Mouse (Mus musculus) heart, embryonic 10.5 days (tissue): ENCODE measurements around the gene Lbp. TPM values are rescaled to one million over a fixed set of nuclear protein-coding genes. Genes with fewer than 3 reads are reported as not detected.

Experiments used
- DNase-seq: peaks from one replicate; pipeline ENCODE4 v3.0.0-alpha.2; 2017; ENCODE audit warnings: low spot score
- H3K27ac ChIP-seq: fragments of 300-500 bp; sonication (generic); 2 replicates; pipeline ENCODE4 v1.5.1; 2016; ENCODE audit warnings: mild to moderate bottlenecking
- H3K27me3 ChIP-seq: fragments of 300-500 bp; sonication (generic); 2 replicates; pipeline ENCODE4 v1.6.1; 2016; ENCODE audit warnings: mild to moderate bottlenecking; ENCODE audit not compliant: poor library complexity, insufficient read depth, severe bottlenecking
- H3K36me3 ChIP-seq: fragments of 300-500 bp; sonication (generic); 2 replicates; pipeline ENCODE4 v1.6.1; 2016; ENCODE audit warnings: mild to moderate bottlenecking, moderate library complexity
- H3K4me1 ChIP-seq: fragments of 300-500 bp; sonication (generic); 2 replicates; pipeline ENCODE4 v1.6.1; 2016; ENCODE audit warnings: mild to moderate bottlenecking
- H3K4me3 ChIP-seq: fragments of 300-500 bp; sonication (generic); 2 replicates; pipeline ENCODE4 v1.5.1; 2016; ENCODE audit warnings: mild to moderate bottlenecking, moderate library complexity
- H3K9me3 ChIP-seq: fragments of 300-500 bp; sonication (generic); 2 replicates; pipeline ENCODE4 v1.6.1; 2016; ENCODE audit warnings: mild to moderate bottlenecking, moderate library complexity
- WGBS: fragments of 180-500 bp; shearing (Covaris S2); methylation state at CpG from one replicate; pipeline ENCODE4 v1.1.7; 2016; 5-methylcytosine and 5-hydroxymethylcytosine counted together
- polyA plus RNA-seq: library from polyadenylated mRNA; unstranded; fragments of >200 nt; fragmentation: Nextera tagmentation; extraction: Ambion mirVana; gene quantifications from 2 replicates; pipeline ENCODE4 v1.2.1, GENCODE M21; 2016

Lbp gene
- polyA plus RNA-seq, 1 experiment from 2014 or later, result 5.4 TPM

DNA sequence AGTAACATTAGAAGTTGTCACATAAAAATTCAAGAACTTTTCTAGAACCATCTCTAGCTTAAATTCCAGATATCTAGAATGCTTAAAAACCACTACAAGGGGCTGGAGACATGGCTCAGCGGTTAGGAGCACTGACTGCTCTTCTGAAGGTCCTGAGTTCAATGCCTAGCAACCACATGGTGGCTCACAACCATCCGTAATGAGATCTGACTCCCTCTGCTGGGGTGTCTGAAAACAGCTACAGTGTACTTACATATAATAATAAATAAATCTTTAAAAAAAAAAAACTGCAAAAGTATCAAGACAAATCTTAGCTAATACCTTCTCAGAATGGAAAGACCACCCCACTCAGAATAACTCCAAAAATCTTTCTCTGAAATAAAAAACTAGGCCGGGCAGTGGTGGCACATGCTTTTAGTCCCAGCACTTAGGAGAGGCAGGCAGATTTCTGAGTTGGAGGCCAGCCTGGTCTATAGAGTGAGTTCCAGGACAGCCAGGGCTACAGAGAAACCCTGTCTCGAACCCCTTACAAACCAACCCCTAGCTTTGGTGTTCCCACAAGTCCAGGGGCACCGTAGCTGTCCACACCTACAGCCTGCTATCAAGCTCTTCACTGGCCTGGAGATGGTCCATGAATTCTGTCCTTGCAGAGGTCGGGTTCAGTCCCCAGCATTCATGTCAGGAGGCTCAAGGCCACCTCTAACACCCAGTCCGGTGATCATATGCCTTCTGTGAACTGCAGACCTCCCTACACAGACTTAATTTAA is 48.2 kb downstream of the Lbp start:
- 80% methylated on average over 7 of the region's 7 CpGs for WGBS

GRCm38 (mm10) chr2:158355238-158355637 is 48.9 kb downstream of the Lbp start:
- Histone ChIP-seq H3K4me3 (no peak overlapping the region), H3K27me3 (no peaks in the 10 kb centered on the region), H3K27ac (no peak overlapping the region), H3K36me3 (peaks cover 82% of the 10 kb centered on the region), H3K9me3 (no peaks in the 10 kb centered on the region), H3K4me1 (peaks cover 21% of the 10 kb centered on the region)
- DNase-seq, result no peak
- 89% methylated on average over 2 of the region's 2 CpGs for WGBS

More for the DNA sequence above, 48.2 kb downstream of the Lbp start:
- H3K27me3 ChIP-seq, result no peaks in the 10 kb centered on the region
- DNase-seq, result no peak
- no peaks in the 10 kb centered on the region for H3K9me3 ChIP-seq
- peaks cover 75% of the 10 kb centered on the region for H3K36me3 ChIP-seq
- H3K4me3 ChIP-seq, result no peak overlapping the region
- no peak overlapping the region for H3K27ac ChIP-seq
- H3K4me1 ChIP-seq, result peaks cover 14% of the 10 kb centered on the region

- no peak for DNase-seq
- H3K4me1 ChIP-seq, result peaks cover 24% of the 10 kb centered on the region
- 90% methylated on average over 5 of the region's 5 CpGs for WGBS
- no peaks in the 10 kb centered on the region for H3K9me3 ChIP-seq
- H3K36me3 ChIP-seq, result peaks cover 84% of the 10 kb centered on the region
- H3K4me3 ChIP-seq, result no peak overlapping the region
- H3K27ac ChIP-seq, result no peak overlapping the region
- H3K27me3 ChIP-seq, result no peaks in the 10 kb centered on the region
Observed at GRCm38 (mm10) chr2:158356121-158356520, 49.8 kb downstream of the Lbp start.

- H3K27ac ChIP-seq, result peak overlapping the region; percentile 97
- DNase-seq, result no peak
- no peaks in the 10 kb centered on the region for H3K9me3 ChIP-seq
- peak overlapping the region; percentile 93 for H3K4me3 ChIP-seq
- WGBS, result 71% methylated on average over 12 of the region's 12 CpGs
- peaks cover 24% of the 10 kb centered on the region for H3K4me1 ChIP-seq
- H3K36me3 ChIP-seq, result peaks cover 54% of the 10 kb centered on the region
- no peaks in the 10 kb centered on the region for H3K27me3 ChIP-seq
Observed at GRCm38 (mm10) chr2:158359757-158360620, 53.7 kb downstream of the Lbp start.

DNA sequence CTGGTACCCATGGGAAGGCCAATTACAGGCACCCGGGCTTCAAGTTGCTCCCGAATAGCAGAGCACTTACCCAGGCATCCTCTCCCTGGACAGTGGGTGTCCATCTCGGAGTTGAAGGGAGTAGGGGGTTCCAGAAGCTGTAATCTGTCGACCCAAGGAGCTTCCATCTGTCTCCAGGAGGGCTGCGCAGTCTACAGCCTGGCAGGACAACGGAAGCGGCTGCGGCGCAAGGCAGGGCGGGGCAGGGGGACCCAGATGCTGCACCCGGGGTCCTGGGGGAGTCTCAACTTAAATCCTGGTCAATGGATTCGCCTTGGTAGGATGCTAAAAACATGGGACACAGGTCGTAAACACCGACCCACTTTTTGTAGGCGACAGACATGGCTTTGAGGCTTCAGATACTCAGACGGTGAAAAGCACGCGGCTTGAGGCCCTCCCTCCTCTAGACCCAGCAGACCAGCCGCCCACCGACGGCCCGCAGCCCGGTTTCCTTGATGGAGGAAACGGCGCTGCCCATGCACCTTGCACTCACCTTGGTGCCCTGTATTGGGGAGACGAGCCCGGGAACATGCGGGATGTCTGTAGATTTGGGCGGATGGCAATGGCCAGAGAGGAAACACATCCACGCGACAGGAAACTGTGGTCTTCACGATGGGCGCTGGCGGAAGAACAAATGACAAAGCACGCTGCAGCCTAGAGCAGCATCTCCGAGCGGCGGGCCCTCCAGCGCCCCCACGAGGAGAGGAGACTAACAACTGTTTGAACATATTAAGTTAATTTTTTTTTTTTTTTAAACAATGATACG is 54.8 kb downstream of the Lbp start:
- Histone ChIP-seq H3K4me1 (peaks cover 24% of the 10 kb centered on the region), H3K4me3 (peak overlapping the region; percentile 93), H3K9me3 (no peaks in the 10 kb centered on the region), H3K27me3 (no peaks in the 10 kb centered on the region), H3K36me3 (peaks cover 43% of the 10 kb centered on the region), H3K27ac (peak overlapping the region; percentile 97)
- under 1% methylated on average over 41 of the region's 41 CpGs for WGBS
- peak; percentile 96 for DNase-seq

DNA sequence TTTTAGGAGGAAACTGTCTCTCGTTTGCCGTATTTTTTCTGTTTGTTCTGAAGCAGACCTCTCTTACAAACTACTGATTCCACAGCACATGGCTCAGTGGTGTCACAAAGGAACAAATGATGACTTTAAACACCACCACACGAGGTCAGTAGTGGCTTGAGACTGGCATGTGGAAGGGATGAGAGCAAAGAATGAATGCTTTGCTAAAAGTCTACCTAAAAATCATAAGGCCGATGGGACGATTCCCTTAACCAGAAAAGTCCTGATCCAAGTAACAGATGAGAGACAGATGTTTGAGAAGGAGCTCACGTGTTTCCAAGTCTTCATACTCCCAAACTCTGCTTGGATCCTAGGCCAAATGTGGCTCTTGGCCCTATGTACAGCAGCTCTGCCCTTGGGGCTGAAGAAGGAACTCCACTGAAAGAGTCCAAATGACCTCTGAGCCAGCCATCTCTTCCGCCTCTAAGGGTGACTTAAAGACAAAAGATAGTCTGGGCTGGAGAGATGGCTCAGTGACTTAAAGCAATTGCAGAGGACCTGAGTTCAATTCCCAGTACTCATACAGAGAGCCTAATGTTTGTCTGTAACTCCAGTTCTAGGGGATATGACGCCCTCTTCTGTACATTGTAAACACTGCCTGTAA is 55.5 kb downstream of the Lbp start:
- peak overlapping the region; percentile 97 for H3K27ac ChIP-seq
- peaks cover 24% of the 10 kb centered on the region for H3K4me1 ChIP-seq
- H3K9me3 ChIP-seq, result no peaks in the 10 kb centered on the region
- peaks cover 36% of the 10 kb centered on the region for H3K36me3 ChIP-seq
- 42% methylated on average over 8 of the region's 8 CpGs for WGBS
- peak; percentile 74 for DNase-seq
- H3K27me3 ChIP-seq, result no peaks in the 10 kb centered on the region
- H3K4me3 ChIP-seq, result peak overlapping the region; percentile 93

DNA sequence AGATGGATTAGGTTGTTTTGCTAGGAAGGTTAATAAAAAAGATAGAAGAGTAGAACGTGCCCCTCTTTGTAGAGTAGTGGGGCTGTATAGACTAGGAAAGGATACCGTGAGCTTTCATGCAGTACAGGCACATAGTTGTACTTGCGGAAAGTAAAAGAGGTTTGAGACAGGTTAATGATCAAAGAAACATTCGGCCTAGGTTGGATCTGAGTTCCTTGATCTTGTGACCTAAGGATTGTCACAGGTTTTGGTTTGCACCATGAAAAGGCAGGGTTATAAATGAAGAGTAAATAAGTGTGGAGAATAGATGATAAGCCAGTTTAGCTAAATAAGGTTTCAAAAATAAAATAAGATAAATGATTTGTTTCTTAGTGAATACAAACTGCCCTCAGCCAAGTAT is 57.9 kb downstream of the Lbp start:
- H3K36me3 ChIP-seq, result peaks cover 12% of the 10 kb centered on the region
- WGBS, result 80% methylated on average over 4 of the region's 4 CpGs
- no peak overlapping the region for H3K27ac ChIP-seq
- H3K4me3 ChIP-seq, result no peak overlapping the region
- DNase-seq, result no peak
- peaks cover 12% of the 10 kb centered on the region for H3K4me1 ChIP-seq
- no peaks in the 10 kb centered on the region for H3K27me3 ChIP-seq
- H3K9me3 ChIP-seq, result no peaks in the 10 kb centered on the region

GRCm38 (mm10) chr2:158365099-158365850 is 59.0 kb downstream of the Lbp start:
- Histone ChIP-seq H3K27me3 (no peaks in the 10 kb centered on the region), H3K4me1 (peaks cover 2% of the 10 kb centered on the region), H3K36me3 (peaks cover 1% of the 10 kb centered on the region; the same call in 1 of the 2 replicates), H3K4me3 (no peak overlapping the region), H3K27ac (no peak overlapping the region), H3K9me3 (no peaks in the 10 kb centered on the region)
- no peak for DNase-seq
- WGBS, result 72% methylated on average over 12 of the region's 12 CpGs

- Histone ChIP-seq H3K36me3 (no peaks in the 10 kb centered on the region), H3K9me3 (no peaks in the 10 kb centered on the region), H3K27me3 (0 out of 2 replicates have a peak, but pooled peaks cover under 1% of the 10 kb centered on the region), H3K27ac (no peak overlapping the region), H3K4me1 (no peaks in the 10 kb centered on the region), H3K4me3 (no peak overlapping the region)
- DNase-seq, result no peak
- 65% methylated on average over 5 of the region's 5 CpGs for WGBS
Observed at GRCm38 (mm10) chr2:158367654-158368053, 61.4 kb downstream of the Lbp start.

DNA sequence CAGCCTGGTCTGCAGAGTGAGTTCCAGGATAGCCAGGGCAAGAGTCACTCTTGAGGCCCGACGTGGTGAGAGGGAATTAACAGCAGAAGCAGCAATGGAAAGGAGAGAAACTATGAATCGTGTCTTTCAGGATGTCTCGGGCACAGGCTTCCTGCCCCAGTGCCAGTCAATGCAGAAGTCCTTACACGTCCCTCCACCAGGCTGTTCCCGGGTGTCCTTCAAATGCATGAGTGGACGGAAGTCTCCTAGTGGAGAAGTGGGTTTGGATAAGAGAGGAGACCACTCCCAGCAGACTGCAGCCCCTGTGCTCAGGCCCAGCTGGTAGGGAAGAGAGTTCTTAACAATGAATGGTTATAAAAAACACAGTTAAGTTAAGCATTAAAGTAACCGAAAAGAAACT is 62.0 kb downstream of the Lbp start:
- Histone ChIP-seq H3K27ac (no peak overlapping the region), H3K9me3 (no peaks in the 10 kb centered on the region), H3K27me3 (peaks cover 7% of the 10 kb centered on the region), H3K4me1 (no peaks in the 10 kb centered on the region), H3K4me3 (no peak overlapping the region), H3K36me3 (no peaks in the 10 kb centered on the region)
- 85% methylated on average over 8 of the region's 8 CpGs for WGBS
- no peak for DNase-seq

GRCm38 (mm10) chr2:158369474-158370172 is 63.3 kb downstream of the Lbp start:
- H3K9me3 ChIP-seq, result no peaks in the 10 kb centered on the region
- peaks cover 20% of the 10 kb centered on the region for H3K27me3 ChIP-seq
- H3K36me3 ChIP-seq, result no peaks in the 10 kb centered on the region
- WGBS, result 78% methylated on average over 3 of the region's 3 CpGs
- H3K27ac ChIP-seq, result no peak overlapping the region
- H3K4me3 ChIP-seq, result no peak overlapping the region
- no peak for DNase-seq
- H3K4me1 ChIP-seq, result no peaks in the 10 kb centered on the region
